Mouse (Mus musculus) mouse trophoblast stem cell (cell line): ENCODE measurements around the gene Grhpr.
"Not testable (repeated sequence)": the region's sequence is repeated elsewhere in the genome, so short reads cannot be mapped to it uniquely, and the experiment has no call there.

Experiments
- in situ Hi-C, 2 experiments: fragments of 300-500 bp; cut with MseI, MboI; formaldehyde crosslinking; loops; 2 replicates in 1 of 2; 3 replicates in 1 of 2; pipeline ENCODE4 v1.15.1; 2025

Grhpr gene

DNA sequence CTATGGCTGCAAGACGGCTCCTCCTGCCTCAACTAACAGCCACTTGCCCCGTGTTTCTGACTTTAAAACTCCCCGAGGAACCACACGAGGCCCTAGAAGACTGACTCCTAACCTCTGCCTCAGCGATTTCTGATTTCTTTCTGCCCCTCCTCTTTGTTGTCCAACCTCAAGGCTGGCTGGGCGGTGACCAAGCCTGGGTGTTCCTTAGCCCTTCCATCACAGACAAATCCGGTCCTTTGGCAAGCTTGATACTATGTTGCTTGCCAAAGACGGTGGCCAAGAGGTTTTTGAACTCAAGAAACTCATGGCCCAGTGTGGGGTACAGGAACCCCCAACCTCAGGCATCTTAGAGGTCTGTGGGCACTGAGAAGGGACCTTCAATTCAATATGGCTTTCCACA lies 6.9 kb upstream of the Grhpr start:
- in situ Hi-C loops, result no loop called here

DNA sequence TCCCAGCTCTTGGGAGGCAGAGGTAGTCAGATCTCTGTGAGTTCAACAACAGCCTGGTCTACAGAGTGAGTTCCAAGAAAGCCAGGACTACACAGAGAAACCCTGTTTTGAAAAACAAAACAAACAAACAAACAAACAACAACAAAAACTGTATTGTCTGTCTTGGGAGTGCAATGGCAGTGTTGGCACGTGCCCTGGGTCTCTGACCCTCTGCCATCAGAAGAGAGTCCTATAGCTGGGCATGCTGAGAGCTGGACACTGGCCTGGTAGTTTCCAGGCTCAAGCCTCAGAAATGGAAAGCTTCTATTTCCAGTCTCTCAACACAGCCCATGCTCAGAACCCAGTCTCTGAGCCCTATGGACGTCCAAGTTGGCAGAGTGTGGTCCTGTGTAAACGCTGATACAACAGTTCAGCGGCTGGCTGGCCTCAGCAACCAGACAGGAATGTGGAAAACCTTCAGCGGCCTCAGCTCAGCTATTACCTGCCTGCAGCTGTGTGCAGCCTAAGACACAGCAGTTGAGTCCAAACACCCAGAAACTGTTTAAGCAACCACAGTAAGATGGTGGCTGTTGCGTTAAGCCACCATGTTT lies 5.1 kb upstream of the Grhpr start:
- in situ Hi-C loops, result no loop called here

DNA sequence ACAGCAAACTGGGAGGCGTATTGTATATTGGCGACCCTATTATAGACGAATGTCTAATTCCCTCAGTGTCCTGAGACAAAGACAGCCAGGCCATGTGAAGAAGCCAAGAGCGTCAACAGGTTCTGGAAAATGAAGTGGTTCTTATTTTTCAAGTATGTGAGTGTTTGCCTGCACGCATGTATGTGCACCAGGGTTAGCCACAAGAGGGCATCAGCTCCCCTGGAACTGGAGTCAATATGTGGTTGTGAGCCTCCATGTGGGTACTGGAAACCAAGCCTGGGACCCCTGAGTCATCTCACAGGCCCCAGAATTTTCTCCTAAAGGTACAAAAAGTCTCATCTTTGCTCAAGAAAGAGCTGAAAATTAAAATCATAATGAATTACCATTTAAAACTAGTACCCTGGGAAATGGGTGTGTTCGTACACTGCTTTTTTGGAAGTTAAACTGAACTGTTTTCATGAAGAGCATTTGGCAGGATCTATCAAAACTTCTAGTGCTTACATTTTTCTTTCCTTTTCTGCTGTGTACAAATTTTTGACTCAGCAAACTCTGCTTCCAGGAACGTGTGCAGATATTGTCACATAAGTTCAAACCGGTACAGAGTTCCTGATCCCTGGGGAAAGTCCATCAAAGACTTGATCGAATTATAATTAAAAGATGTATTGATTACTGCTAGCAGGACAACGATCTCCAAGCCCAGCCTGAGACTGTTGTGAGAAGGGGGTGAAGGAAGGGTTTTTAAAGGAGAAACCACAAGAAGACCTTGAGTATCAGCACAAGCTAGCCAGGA lies 4.1 kb upstream of the Grhpr start:
- in situ Hi-C loops, result no loop called here

DNA sequence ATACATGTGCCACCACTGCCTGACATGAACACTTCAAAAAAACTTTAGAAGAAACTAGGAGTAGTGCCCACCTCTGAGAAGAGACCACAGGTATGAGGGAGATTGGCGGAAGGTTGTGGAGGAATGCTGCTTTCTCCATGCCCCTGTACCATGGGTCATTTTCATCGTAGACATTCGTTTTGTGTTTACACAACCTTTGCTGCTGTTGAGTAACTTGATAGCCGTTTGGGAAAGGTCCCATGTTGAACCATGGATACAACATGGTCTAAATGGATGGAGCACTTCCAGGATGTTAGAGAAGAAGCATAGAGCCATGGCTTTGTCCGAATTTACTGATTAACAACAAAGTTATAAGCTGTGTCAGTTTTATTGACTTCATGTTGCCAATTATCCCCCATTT lies 3.0 kb upstream of the Grhpr start:
- in situ Hi-C loops, result no loop called here

- in situ Hi-C loops, result no loop called here
Observed at GRCm38 (mm10) chr4:44979794-44980338, 1.3 kb upstream of the Grhpr start.

DNA sequence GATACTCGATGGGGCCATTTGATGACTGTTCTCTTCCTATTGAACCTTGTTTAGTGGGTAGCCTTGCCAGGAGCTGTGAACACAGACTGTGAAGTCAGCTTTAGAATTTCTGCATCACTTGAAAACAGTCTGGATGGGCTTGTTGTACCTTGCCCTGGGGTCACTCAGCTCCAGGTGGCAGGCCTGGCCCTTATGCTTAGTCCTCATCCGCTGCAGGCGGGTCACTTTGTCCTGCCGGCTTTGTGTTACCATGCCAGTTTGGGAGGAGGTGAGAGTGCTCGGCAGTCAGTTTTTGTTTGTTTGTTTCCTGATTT lies 736 bp downstream of the Grhpr start:
- in situ Hi-C loops, result no loop called here

- in situ Hi-C loops, result no loop called here
Observed at GRCm38 (mm10) chr4:44982440-44983130, 1.4 kb downstream of the Grhpr start.

GRCm38 (mm10) chr4:44983131-44983740 lies 2.0 kb downstream of the Grhpr start:
- in situ Hi-C loops, result no loop called here

DNA sequence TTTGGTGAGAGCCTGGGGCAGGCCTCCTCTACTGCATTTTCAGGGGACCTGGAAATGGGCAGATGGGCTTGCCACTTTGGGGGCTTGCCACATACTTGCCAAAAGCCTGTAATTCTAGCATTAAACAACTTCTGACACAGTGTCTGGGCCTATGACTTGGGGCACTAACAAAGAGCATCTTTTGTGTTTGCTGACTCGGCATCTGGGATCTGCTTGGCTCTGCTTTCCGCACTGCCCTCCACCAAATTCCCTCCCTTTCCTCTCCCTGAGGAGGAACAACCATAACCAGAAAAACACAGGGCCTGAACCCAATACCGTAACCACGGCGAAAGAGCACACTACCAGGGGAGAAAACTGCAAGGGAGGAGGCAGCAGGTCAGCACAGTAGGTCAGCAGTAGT lies 9.4 kb downstream of the Grhpr start:
- in situ Hi-C loops, result no loop called here

GRCm38 (mm10) chr4:44992330-44992729 lies 11.1 kb downstream of the Grhpr start:
- in situ Hi-C loops, result not testable (repeated sequence)

GRCm38 (mm10) chr4:44993179-44993578 lies 12.0 kb downstream of the Grhpr start:
- in situ Hi-C loops, result not testable (repeated sequence)

DNA sequence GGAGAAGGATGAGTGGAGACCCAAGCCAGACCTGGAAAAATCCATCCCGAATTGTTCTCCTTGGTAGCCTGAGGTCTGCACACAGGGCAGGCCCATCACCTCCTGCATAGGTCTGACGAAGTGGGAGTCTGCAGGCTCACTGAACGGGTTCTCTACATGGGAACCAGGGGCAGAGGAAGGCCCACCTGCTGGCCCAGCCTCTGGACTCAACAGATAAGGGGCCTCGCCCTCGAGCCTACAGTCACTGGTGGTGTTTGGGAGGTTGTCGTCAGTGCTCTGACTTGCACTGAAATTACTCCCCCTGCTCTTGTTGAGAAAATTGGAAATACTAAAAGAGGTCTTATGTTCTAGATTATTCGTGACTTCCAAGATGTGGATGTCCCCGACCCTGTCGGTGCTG lies 12.7 kb downstream of the Grhpr start:
- in situ Hi-C loops, result no loop called here

GRCm38 (mm10) chr4:44994776-44995175 lies 13.6 kb downstream of the Grhpr start:
- in situ Hi-C loops, result no loop called here

- in situ Hi-C loops, result no loop called here
Observed at GRCm38 (mm10) chr4:44998071-44998470, 16.9 kb downstream of the Grhpr start.

DNA sequence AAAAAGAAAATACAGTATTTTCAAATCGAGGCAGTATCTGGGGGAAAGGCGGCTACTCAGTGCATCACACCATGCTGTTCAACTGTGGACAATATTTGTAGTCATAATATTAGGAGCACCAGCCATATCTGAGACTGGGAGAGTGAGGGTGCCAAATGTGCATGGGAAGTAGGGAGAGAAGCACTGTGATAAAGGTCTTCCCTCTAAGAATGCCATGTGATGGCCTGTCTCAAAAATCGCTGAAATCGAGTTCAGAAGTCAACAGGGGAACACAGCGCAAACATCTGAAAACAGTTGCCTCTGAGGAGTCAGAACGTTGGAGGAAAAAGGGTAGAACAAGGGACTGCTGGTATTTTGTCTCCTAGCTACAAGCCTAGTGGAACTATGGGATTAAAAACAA lies 18.8 kb downstream of the Grhpr start:
- in situ Hi-C loops, result no loop called here

GRCm38 (mm10) chr4:45005452-45005851 lies 24.3 kb downstream of the Grhpr start:
- in situ Hi-C loops, result no loop called here

DNA sequence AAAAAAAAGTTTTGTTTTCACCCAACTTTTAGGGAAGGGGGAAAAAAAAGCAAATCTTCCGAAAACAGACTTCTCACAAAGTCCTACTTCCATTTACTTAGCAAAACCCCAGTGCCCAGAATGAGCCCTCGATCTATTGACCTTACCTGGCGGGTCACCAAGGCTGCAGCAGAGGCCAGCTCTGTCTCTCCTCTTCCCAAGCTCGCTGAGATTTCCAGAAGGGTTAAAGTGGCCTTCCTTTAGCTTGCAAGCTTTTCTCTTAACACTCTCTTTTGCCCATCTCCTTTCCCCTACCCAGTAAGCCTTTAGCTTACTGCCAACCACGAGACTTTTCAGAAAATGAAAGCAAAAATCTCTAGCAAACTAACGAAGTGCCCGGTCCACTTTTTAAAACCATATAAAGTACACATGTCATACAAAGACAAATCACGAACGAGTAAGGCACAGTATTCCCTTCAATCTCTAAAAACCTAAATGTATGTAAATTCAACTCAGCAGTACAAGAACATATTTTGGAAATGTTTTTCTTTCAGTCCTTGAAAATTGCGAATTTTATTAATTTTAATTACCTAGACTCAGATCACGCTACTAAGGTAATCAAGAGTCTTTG lies 29.7 kb downstream of the Grhpr start:
- in situ Hi-C loops, result loop anchor here in 1 of 2 experiments (10.0 kb wide), 1 partner anchor 274 kb away; no protein-coding TSS in a partner anchor

DNA sequence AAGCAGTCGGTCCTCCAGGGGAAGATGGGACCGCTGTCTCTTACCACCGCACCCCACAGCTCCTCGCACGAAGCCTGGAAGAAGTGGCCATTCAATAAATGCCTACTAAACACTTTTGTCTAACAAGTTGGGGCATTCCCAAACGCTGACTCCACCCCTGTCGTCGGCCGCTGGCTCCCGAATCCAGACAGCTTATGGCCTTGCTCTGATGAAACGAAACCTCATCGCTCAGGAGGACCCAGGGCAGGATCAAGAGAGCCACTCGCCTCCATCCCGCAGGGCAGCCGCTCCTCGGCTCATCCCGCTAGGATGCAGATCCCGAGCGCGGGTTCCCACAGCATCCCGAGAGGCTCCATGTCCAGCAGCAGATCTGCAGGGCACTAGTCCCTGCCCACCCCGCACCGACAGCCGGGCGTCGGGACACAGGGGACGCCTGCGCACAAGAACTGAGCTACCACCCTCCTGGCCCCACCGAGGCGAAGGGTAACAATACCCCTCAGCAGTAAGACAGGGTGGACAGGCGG lies 30.4 kb downstream of the Grhpr start:
- in situ Hi-C loops, result loop anchor here in 1 of 2 experiments (10.0 kb wide), 1 partner anchor 273 kb away; no protein-coding TSS in a partner anchor

GRCm38 (mm10) chr4:45012105-45012975 lies 31.1 kb downstream of the Grhpr start, which contains the start of gene Zbtb5:
Zbtb5 (minus strand) TSS chr4:45012412.
- in situ Hi-C loops, result loop anchor here in 1 of 2 experiments (10.0 kb wide), 1 partner anchor 272 kb away; no protein-coding TSS in a partner anchor

- in situ Hi-C loops, result loop anchor here in 1 of 2 experiments (10.0 kb wide), 1 partner anchor 272 kb away; no protein-coding TSS in a partner anchor
Observed at GRCm38 (mm10) chr4:45013031-45013431, 31.8 kb downstream of the Grhpr start.
